In genomic region chr5:99380166-99380565, GRCm38 (mm10) we compare ENCODE assay signal across 10 mouse cellular contexts.
DNase-seq lines count a peak whose midpoint lies in the region; ATAC-seq and TF ChIP-seq lines count a peak whose summit lies in the region.
"Had no signal": no experiment of that assay in that cellular context is flagged by ENCODE, and none has a peak within 500 bp of the region (broad histone marks: within the 10 kb centered on the region; RNA-seq: fewer than 3 reads in every experiment).

No protein-coding gene starts in this region.

- 0 out of 2 replicates have a peak, but pooled peaks cover 3% of the 10 kb centered on the region for H3K4me1 ChIP-seq in kidney, postnatal 0 days (replicated peaks; ENCODE audit: insufficient read depth, low read length)
- peaks cover 10% of the 10 kb centered on the region for H3K4me1 ChIP-seq in liver, postnatal 0 days (ENCODE audit: insufficient read depth)

- 5% methylated on average over 12 of the region's 12 CpGs for whole genome bisulfite sequencing in kidney, postnatal 0 days
- 36% methylated on average over 12 of the region's 12 CpGs for WGBS in liver, postnatal 0 days (ENCODE audit: insufficient replicate concordance)

- intact Hi-C loops in left cerebral cortex, postnatal 25 days (cut with DNase I): loop anchor here (10.0 kb wide), 1 partner anchor 335 kb away; no protein-coding TSS in a partner anchor

- ATAC-seq in kidney, postnatal 0 days (replicated peaks; ENCODE audit: low FRiP score, low read depth): peak; percentile 63; the same call in 1 of the 2 replicates
- peak; percentile 79 for ATAC-seq in liver, postnatal 0 days

- no peak overlapping the region for H3K27ac ChIP-seq in kidney, postnatal 0 days
- peak overlapping the region; percentile 68; the same call in 1 of the 2 replicates for H3K27ac ChIP-seq in liver, postnatal 0 days (ENCODE audit: low read depth)
- H3K27ac ChIP-seq: neural tube, embryonic 13.5 days had no signal

- no peak for DNase-seq in kidney, postnatal 0 days (ENCODE audit: low spot score)
- no peak for DNase-seq in kidney, adult 8-10 months
- DNase-seq in adrenal gland, adult 8-10 months: peak; percentile 87
- DNase-seq in heart, adult 9 months (ENCODE audit: low spot score in 2 of 2): peak; percentile 44
- DNase-seq in liver, postnatal 0 days: peak; percentile 41
- no peak for DNase-seq in left cerebral cortex, adult 8-10 months (ENCODE audit: low spot score in 2 of 2)
- DNase-seq in left cerebral cortex, postnatal 25 days (ENCODE audit: low spot score in 2 of 2): no peak
- no peak for DNase-seq in right cerebral cortex, postnatal 4 days
- DNase-seq: lung, postnatal 36 days had no signal

- no peak overlapping the region for H3K9ac ChIP-seq in kidney, postnatal 0 days (ENCODE audit: low read depth, low read length)
- no peak overlapping the region; the same call in 1 of the 2 replicates for H3K9ac ChIP-seq in liver, postnatal 0 days (replicated peaks)
- H3K9ac ChIP-seq: neural tube, embryonic 13.5 days had no signal

- no peaks in the 10 kb centered on the region for H3K27me3 ChIP-seq in kidney, postnatal 0 days (ENCODE audit: insufficient read depth, low read length)
- no peaks in the 10 kb centered on the region for H3K27me3 ChIP-seq in liver, postnatal 0 days (ENCODE audit: insufficient read depth, low read length)

- no peak overlapping the region for H3K4me3 ChIP-seq in kidney, postnatal 0 days (replicated peaks; ENCODE audit: low read depth, low read length)
- H3K4me3 ChIP-seq in liver, postnatal 0 days (ENCODE audit: low read depth, low read length): no peak overlapping the region
- H3K4me3 ChIP-seq: neural tube, embryonic 13.5 days had no signal

- no peak for TF ChIP-seq CTCF in kidney, postnatal 0 days (IDR thresholded peaks at IDR 0.05; ENCODE audit: low read depth)
- TF ChIP-seq CTCF in liver, postnatal 0 days (IDR thresholded peaks at IDR 0.05; ENCODE audit: low read depth): no peak

- 0 out of 2 replicates have a peak overlapping the region, but pooled peaks have one; percentile 10 for H3K4me2 ChIP-seq in kidney, postnatal 0 days (ENCODE audit: low read length)
- no peak overlapping the region; the same call in 1 of the 2 replicates for H3K4me2 ChIP-seq in liver, postnatal 0 days (ENCODE audit: low read depth, low read length)
- H3K4me2 ChIP-seq: neural tube, embryonic 13.5 days had no signal

- 0 out of 2 replicates have a peak, but pooled peaks have one; percentile 18 for TF ChIP-seq EP300 in liver, postnatal 0 days (IDR thresholded peaks at IDR 0.05; ENCODE audit: low read depth)

- no peaks in the 10 kb centered on the region for H3K36me3 ChIP-seq in kidney, postnatal 0 days (ENCODE audit: insufficient read depth, low read length)
- H3K36me3 ChIP-seq in liver, postnatal 0 days (replicated peaks; ENCODE audit: insufficient read depth, low read length): no peaks in the 10 kb centered on the region
- H3K36me3 ChIP-seq: neural tube, embryonic 13.5 days had no signal

- H3K9me3 ChIP-seq in kidney, postnatal 0 days (replicated peaks; ENCODE audit: low read length): no peaks in the 10 kb centered on the region
- no peaks in the 10 kb centered on the region for H3K9me3 ChIP-seq in liver, postnatal 0 days (ENCODE audit: low read length)
- H3K9me3 ChIP-seq: neural tube, embryonic 13.5 days had no signal

Comparison
In these comparisons a context has a peak if more than half of its experiments do, and no peak if none do; other contexts are left out.
1. DNase-seq: peak in adrenal gland, adult 8-10 months (single experiment), heart, adult 9 months (2 of 2) and liver, postnatal 0 days (single experiment); none in kidney, postnatal 0 days (single experiment), kidney, adult 8-10 months (0 of 2), left cerebral cortex, adult 8-10 months (0 of 2), left cerebral cortex, postnatal 25 days (0 of 2) and right cerebral cortex, postnatal 4 days (single experiment).